24 mouse cellular contexts compared by ENCODE assay signal in genomic region chr4:76312593-76312992, GRCm38 (mm10).
"Had no signal": no experiment of that assay in that cellular context is flagged by ENCODE, and none has a peak within 500 bp of the region (broad histone marks: within the 10 kb centered on the region; RNA-seq: fewer than 3 reads in every experiment).

No protein-coding gene starts in this region.

- ATAC-seq: intestine, embryonic 16.5 days had no signal

- DNase-seq: gastrocnemius, adult 2 months; gastrocnemius, postnatal 10 days; gastrocnemius, postnatal 25 days; heart, adult 18-20 months; heart, postnatal 10 days; heart, postnatal 4 days; kidney, adult 11 months; kidney, adult 2 months; kidney, adult 9 months; kidney, postnatal 14 days; kidney, postnatal 36 days; liver; liver, embryonic 13.5 days had no signal

- H3K4me3 ChIP-seq: gastrocnemius, adult 2 months; heart, embryonic 10.5 days; heart, embryonic 12.5 days; hindbrain, embryonic 15.5 days; kidney, embryonic 15.5 days; left cerebral cortex, adult 2 months; limb, embryonic 10.5 days; limb, embryonic 12.5 days; liver, embryonic 13.5 days; liver, embryonic 15.5 days had no signal

- H3K4me1 ChIP-seq: liver, embryonic 13.5 days; liver, embryonic 15.5 days had no signal

- H3K9me3 ChIP-seq: heart, embryonic 10.5 days; heart, embryonic 12.5 days; hindbrain, embryonic 15.5 days; kidney, embryonic 15.5 days; limb, embryonic 10.5 days; limb, embryonic 12.5 days; liver, embryonic 13.5 days; liver, embryonic 15.5 days had no signal

- H3K9ac ChIP-seq: heart, embryonic 12.5 days; hindbrain, embryonic 15.5 days; kidney, embryonic 15.5 days; limb, embryonic 12.5 days; liver, embryonic 13.5 days; liver, embryonic 15.5 days had no signal

- H3K4me2 ChIP-seq: heart, embryonic 12.5 days; hindbrain, embryonic 15.5 days; kidney, embryonic 15.5 days; limb, embryonic 12.5 days; liver, embryonic 11.5 days; liver, embryonic 13.5 days; liver, embryonic 15.5 days had no signal

- H3K36me3 ChIP-seq: heart, embryonic 10.5 days; heart, embryonic 12.5 days; hindbrain, embryonic 15.5 days; liver, embryonic 13.5 days; liver, embryonic 15.5 days had no signal

- H3K27ac ChIP-seq: gastrocnemius, adult 2 months; heart, embryonic 10.5 days; hindbrain, embryonic 15.5 days; kidney, embryonic 15.5 days; kidney, postnatal 0 days; left cerebral cortex, adult 2 months; limb, embryonic 10.5 days; limb, embryonic 12.5 days; liver, embryonic 13.5 days; liver, embryonic 15.5 days had no signal

- H3K27me3 ChIP-seq: heart, embryonic 12.5 days; hindbrain, embryonic 15.5 days; kidney, embryonic 15.5 days; limb, embryonic 12.5 days; liver, embryonic 13.5 days; liver, embryonic 15.5 days had no signal
